Mouse (Mus musculus) layer of hippocampus, postnatal 10 days (tissue): ENCODE results near the gene Clps. TPM values are rescaled to one million over a fixed set of nuclear protein-coding genes. Genes with fewer than 3 reads are reported as not detected.

Experiments used
- DNase-seq, 2 experiments: peaks; one replicate each; pipeline ENCODE4 v3.0.0; 2021; ENCODE audit warnings: low spot score in 2 of 2
- total RNA-seq, 2 experiments: library from RNA; stranded (reverse); gene quantifications; 2 replicates each; pipeline ENCODE4 v1.2.3; 2021

Clps gene
- total RNA-seq, 2 experiments from 2014 or later, result not detected

DNA sequence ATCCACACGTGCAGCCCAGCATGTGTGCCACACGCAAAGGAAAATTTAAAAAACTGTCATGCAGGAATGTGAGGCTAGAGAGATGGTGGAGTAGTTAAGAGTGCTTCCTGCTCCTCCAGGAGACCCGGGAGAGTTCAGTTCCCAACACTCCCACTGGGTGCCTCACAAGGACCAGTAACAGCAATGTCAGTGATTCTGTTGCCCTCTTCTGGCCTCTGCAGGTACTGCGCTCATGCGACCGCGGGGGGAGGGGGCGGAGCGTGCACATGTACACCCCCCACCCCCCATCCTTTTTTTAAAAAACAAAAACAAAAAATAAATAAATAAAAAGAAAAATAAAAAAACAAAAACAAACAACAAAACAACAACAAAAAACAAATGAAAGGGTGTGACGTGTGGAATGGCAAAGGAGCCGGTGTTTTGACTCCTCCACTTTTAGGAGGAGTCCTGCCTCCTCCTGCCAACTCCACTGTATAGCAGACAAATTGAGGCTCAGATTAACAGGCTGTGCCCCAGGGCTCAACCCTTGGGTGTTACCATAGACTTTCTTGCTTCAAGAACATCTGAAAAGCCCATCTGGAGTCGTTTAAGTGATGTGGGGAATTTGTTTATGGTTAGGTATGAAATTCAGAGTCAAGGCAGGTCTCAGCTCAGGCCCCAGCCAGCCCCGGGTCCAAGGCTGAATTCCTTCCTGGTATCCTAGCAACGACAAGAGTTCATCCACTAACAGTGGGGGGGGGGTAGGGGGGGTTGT is 7.3 kb downstream of the Clps start:
- DNase-seq, result peak; percentile 83 to 89

DNA sequence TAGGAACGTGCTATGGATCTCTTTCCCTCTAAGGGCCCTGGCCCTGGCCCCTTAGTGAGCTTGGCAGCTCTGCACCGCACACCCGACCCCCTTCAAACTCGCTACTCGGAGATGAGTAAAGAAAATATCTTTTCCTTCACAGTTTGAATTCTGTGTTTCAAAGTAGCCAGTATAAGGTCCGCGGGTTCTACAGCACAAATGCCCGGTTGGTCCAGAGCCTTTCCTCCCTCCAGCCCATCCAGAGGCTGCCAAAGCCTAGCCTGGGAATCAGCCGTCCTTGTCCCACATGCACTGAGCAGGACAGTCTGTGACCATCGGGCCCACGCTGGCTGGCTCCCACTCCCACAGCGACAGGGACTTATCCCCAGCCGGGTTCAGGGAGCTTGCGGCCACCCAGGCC is 11.5 kb downstream of the Clps start, which contains the start of gene Clpsl2:
Clpsl2 (plus strand) TSS at position 301 of the 400 bp plus-strand sequence.
- DNase-seq, result no peak

DNA sequence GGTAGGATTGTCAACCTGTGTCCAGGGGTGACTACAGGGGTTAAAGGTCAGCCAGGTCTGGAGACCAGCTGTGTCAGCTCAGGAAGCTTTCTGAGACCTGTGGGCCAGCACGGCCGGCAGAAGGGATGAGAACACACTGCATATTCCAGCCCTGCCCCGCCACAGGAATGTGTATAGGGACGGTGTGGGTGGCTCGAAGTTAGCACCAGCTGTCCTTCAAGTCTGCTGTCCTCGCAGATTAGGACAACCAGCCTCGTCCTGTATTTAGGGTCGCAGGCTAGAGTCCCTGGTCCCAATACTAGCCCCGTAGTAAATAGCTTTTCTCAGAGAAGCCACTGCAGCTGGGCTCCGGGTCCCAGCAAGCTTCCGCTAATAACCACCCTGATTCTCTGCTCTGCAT is 12.0 kb downstream of the Clps start:
- no peak for DNase-seq

- no peak for DNase-seq
Measured at GRCm38 (mm10) chr17:28546925-28547324, 13.6 kb downstream of the Clps start.

DNA sequence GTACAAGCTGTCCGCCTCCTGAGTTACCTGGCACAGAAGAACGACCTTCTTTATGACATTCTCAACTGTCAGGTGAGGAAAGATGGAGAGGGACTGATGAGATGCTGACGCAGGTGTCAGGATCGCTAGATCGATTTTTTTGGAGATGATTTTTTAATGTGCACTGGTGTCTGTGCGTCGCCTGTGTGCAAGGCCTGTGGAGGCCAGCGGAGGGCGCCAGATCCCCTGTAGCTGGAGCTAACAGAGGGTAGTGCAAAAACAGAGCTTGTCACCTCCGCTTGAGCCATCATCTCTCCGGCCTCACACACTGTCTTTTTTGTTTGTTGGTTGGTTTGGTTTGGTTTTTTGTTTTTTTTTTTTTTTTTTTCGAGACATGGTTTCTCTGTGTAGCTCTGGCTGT is 22.7 kb downstream of the Clps start:
- DNase-seq, result no peak

DNA sequence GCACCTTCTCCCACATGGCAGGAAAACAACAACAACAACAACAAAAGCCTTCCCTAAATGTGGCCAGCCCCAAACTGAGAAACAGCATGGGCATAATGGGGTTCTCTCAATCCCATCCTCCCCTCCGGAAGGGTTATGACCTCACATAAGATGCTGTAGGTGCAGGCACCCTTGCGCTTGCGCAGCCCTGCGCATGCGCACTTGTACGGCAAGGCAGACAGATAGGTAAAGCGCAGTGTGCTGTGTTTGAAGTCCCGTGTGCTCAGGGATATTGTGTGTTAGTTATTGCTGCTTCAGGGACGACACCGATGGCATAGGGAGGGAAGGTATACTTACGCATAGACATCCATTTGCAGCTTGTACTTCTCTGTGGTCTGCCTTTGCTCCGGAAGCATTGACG is 27.2 kb downstream of the Clps start:
- no peak for DNase-seq

GRCm38 (mm10) chr17:28532557-28532956 is 28.0 kb downstream of the Clps start:
- no peak for DNase-seq

- DNase-seq, result no peak
Measured at GRCm38 (mm10) chr17:28531946-28532345, 28.6 kb downstream of the Clps start.

GRCm38 (mm10) chr17:28530506-28530905 is 30.1 kb downstream of the Clps start, which contains the start of gene Armc12:
Armc12 (plus strand) TSS chr17:28530806.
- DNase-seq, result no peak

DNA sequence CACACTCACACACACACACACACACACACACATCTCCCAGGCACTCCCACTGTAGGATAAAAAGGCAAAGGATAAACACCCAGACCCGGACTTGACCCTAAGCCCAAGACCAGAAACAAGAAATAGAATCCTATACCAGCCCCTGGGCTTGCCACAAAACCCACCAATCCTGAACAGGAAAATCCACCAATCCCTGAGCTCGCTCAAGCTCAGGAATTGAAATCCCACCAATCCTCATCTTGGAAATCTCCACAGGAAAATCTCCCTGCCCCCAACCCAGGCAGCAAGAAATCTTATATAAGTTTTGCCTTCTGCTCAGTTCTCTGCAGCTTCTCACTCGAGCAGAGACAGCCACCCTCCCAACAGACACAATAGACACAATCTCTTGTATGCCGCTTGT is 31.4 kb downstream of the Clps start:
- no peak for DNase-seq

GRCm38 (mm10) chr17:28528043-28528351 is 32.6 kb downstream of the Clps start:
- peak; percentile 92 to 93 for DNase-seq

- no peak for DNase-seq
Measured at GRCm38 (mm10) chr17:28527184-28528042, 33.2 kb downstream of the Clps start.

DNA sequence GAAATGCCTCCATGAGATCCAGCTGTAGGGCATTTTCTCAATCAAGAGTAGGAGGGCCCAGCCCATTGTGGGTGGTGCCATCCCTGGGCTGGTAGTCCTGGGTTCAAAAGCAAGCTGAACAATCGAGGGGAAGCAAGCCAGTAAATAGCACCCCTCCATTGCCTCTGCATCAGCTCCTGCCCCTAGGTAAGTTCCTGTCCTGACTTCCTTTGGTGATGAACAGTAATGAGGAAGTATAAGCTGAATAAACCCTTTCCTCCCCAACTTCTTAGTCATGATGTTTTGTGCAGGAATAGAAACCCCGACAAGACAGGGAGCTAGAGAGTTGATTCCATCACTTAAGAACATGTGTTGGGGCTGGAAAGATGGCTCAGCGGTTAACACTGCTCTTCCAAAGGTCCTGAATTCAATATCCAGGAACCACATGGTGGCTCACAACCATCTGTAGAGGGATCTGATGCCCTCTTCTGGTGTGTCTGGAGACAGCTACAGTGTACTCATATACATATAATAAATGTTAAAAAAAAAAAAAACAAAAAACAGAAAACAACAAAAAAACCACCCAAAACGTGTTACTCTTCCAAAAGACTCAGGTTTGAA is 35.6 kb downstream of the Clps start:
- no peak for DNase-seq

DNA sequence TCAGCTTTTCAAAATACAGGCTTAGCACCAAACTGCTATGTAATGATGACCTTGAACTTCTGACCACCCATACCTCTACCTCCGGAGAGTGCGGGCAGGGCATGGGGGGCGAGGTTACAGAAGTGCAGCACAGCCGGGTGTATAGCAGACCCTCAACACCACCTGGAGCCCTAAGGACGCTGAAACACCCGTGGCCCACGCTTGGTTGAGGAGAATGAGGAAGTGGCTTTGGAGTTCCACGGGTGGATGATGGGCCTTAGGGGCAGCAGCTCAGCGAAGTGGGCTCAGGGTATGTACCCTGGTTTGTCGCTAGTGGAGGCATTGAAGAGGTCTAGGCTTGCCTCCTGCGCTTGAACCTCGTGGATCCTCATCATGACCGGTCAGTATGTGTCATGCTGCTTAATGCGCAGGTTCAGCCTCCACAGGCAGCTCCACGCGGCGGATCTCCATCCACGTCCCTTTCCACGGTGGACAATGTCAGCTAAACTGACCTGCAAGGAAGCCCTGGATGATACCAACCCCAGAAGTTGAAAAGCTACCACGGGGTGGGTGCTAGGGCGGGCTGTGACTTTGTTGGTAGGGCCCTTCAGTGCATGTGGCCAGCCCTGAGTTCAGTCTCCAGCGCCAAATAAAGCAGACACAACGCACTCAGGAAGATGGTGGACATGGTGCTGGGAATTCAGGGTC is 36.4 kb downstream of the Clps start:
- DNase-seq, result no peak

GRCm38 (mm10) chr17:28523355-28524008 is 37.1 kb downstream of the Clps start:
- no peak for DNase-seq

DNA sequence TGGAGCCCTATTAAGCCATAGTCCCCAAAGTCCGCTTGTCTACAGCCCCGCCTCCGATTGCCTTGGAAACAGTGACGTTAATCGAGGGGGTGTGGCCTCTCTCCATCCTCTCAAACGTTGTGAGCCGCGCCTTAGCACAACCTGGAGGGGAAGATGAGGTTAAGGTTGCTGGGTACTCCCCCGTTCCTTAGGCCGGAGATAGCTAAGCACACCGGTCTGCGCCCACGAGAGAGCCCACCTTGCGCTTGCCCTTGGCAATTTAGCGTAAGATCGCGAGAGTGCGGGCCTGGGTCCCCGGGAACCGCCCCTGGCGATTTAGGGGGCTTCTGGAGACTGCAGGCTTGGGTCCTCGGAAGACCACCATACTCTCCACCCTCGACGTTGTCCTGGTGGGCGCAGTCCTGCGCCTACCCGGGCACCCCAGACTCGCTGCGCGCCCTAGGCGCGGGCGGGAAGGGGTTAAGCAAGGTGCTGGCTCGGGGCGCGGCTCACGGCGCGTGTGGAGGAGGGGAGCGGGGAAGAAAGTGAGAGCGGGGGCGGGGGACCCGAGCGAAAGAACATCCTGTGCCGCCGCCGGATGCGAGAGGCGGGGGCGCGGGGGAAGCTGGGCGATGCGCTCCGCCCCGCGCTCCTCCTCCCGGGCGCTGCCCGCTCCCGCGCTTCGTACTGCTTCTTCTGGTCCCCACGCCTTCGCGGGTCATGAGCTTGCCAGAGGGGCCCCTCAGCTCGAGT is 37.8 kb downstream of the Clps start:
- DNase-seq, result peak; percentile 88 to 91

GRCm38 (mm10) chr17:28521920-28522319 is 38.6 kb downstream of the Clps start:
- no peak for DNase-seq

DNA sequence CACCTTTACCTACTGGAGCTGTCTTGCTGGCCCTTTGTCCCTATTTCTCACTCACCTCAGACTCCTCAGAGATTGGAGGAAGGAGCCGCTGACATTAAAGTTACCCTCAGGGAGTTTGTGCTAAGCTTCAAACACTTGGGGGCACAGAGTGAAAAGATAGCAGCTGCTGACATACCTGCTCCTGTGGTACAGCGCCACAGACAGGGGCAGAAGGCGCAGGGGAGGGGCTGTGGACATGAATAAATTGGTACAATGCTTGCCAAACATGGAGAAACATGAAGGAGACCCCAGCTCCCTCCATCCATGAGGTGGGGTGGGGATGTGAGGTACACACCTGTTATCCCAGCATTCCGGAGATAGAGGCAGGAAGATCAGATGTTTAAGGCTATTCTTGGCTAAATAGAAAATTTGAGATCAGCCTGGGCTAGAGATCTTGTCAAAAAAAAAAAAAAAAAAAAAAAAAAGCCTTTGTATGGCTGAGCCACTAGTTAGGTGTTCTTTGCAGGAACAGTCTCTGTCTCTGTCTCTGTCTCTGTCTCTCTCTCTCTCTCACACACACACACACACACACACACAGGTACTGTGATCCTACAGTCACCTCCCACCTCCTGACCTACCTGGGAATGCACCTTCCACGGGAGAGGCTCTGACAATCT is 39.4 kb downstream of the Clps start:
- no peak for DNase-seq

GRCm38 (mm10) chr17:28520561-28520960 is 40.0 kb downstream of the Clps start:
- no peak for DNase-seq

DNA sequence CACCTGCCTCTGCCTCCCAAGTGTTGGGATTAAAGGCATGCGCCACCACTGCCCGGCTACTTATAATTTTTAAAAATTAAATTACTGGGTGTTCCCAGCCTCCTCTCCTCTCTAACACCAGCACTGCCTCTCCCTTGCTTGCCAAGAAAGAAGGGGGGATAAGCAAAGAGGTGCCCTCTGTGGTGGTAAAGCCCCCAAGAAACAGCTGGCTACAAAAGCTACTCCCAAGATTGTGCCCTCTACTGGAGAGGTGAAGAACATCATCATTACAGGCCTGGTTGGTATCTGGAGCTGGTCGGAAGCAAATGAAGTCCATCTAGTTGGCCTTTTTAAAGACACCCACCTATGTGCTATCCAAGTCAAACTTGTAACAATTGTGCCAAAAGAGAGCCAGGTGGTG is 40.7 kb downstream of the Clps start:
- no peak for DNase-seq
